Mouse (Mus musculus): ENCODE results near the gene Lst1. TPM values are rescaled to one million over a fixed set of nuclear protein-coding genes. Genes with fewer than 3 reads are reported as not detected.

The Lst1 gene
- polyA plus RNA-seq, 1 experiment: 3.5 TPM

- TF ChIP-seq CTCF (IDR thresholded peaks at IDR 0.05; ENCODE audit: borderline replicate concordance, insufficient read depth, low read length) (no peak), POLR2A (IDR thresholded peaks at IDR 0.05; ENCODE audit: low read depth, low read length) (no peak)
- Histone ChIP-seq H3K4me1 (ENCODE audit: control insufficient read depth, insufficient read depth, low read length) (no peaks in the 10 kb centered on the region; the same call in 1 of the 2 replicates), H3K4me3 (ENCODE audit: insufficient read depth, low read length) (no peak overlapping the region)
Measured at GRCm38 (mm10) chr17:35197126-35197525, 8.9 kb upstream of the Lst1 start.

GRCm38 (mm10) chr17:35196321-35196641 lies 8.0 kb upstream of the Lst1 start:
- Histone ChIP-seq H3K27ac (ENCODE audit: insufficient read depth, low read length) (no peak overlapping the region), H3K4me1 (ENCODE audit: control insufficient read depth, insufficient read depth, low read length) (no peaks in the 10 kb centered on the region; the same call in 1 of the 2 replicates), H3K4me3 (ENCODE audit: insufficient read depth, low read length) (no peak overlapping the region)
- TF ChIP-seq CTCF (IDR thresholded peaks at IDR 0.05; ENCODE audit: borderline replicate concordance, insufficient read depth, low read length) (no peak), POLR2A (IDR thresholded peaks at IDR 0.05; ENCODE audit: low read depth, low read length) (no peak)

More at GRCm38 (mm10) chr17:35197126-35197525, 8.9 kb upstream of the Lst1 start:
- H3K27ac ChIP-seq (ENCODE audit: insufficient read depth, low read length): no peak overlapping the region

- H3K4me1 ChIP-seq (ENCODE audit: control insufficient read depth, insufficient read depth, low read length): no peaks in the 10 kb centered on the region; the same call in 1 of the 2 replicates
- H3K4me3 ChIP-seq (ENCODE audit: insufficient read depth, low read length): peak overlapping the region; percentile 26
- peak; percentile 92 for TF ChIP-seq CTCF (IDR thresholded peaks at IDR 0.05; ENCODE audit: borderline replicate concordance, insufficient read depth, low read length)
- TF ChIP-seq POLR2A (IDR thresholded peaks at IDR 0.05; ENCODE audit: low read depth, low read length): no peak
- H3K27ac ChIP-seq (ENCODE audit: insufficient read depth, low read length): no peak overlapping the region
Measured at GRCm38 (mm10) chr17:35195631-35196320, 7.5 kb upstream of the Lst1 start.

GRCm38 (mm10) chr17:35194844-35195630 lies 6.8 kb upstream of the Lst1 start:
- Histone ChIP-seq H3K4me3 (ENCODE audit: insufficient read depth, low read length) (peak overlapping the region; percentile 26; the same call in 1 of the 2 replicates), H3K4me1 (ENCODE audit: control insufficient read depth, insufficient read depth, low read length) (no peaks in the 10 kb centered on the region; the same call in 1 of the 2 replicates), H3K27ac (ENCODE audit: insufficient read depth, low read length) (no peak overlapping the region)
- TF ChIP-seq POLR2A (IDR thresholded peaks at IDR 0.05; ENCODE audit: low read depth, low read length) (no peak), CTCF (IDR thresholded peaks at IDR 0.05; ENCODE audit: borderline replicate concordance, insufficient read depth, low read length) (no peak)

- Histone ChIP-seq H3K27ac (ENCODE audit: insufficient read depth, low read length) (no peak within 1 kb of the TSS), H3K4me3 (ENCODE audit: insufficient read depth, low read length) (no peak within 1 kb of the TSS), H3K4me1 (ENCODE audit: control insufficient read depth, insufficient read depth, low read length) (no peaks in the 10 kb centered on the region; the same call in 1 of the 2 replicates)
- TF ChIP-seq POLR2A (IDR thresholded peaks at IDR 0.05; ENCODE audit: low read depth, low read length): no peak
- no peak for TF ChIP-seq CTCF (IDR thresholded peaks at IDR 0.05; ENCODE audit: borderline replicate concordance, insufficient read depth, low read length)
Measured at GRCm38 (mm10) chr17:35193881-35194843, 5.9 kb upstream of the Lst1 start, which contains the start of gene Ltb. Gene Ltb, plus strand, starts transcription at chr17:35194439.

GRCm38 (mm10) chr17:35192924-35193323 lies 4.7 kb upstream of the Lst1 start:
- TF ChIP-seq POLR2A (IDR thresholded peaks at IDR 0.05; ENCODE audit: low read depth, low read length) (no peak), CTCF (IDR thresholded peaks at IDR 0.05; ENCODE audit: borderline replicate concordance, insufficient read depth, low read length) (no peak)

GRCm38 (mm10) chr17:35191723-35192122 lies 3.5 kb upstream of the Lst1 start:
- Histone ChIP-seq H3K4me3 (ENCODE audit: insufficient read depth, low read length) (no peak overlapping the region), H3K4me1 (ENCODE audit: control insufficient read depth, insufficient read depth, low read length) (no peaks in the 10 kb centered on the region; the same call in 1 of the 2 replicates), H3K27ac (ENCODE audit: insufficient read depth, low read length) (no peak overlapping the region)
- TF ChIP-seq CTCF (IDR thresholded peaks at IDR 0.05; ENCODE audit: borderline replicate concordance, insufficient read depth, low read length) (no peak), POLR2A (IDR thresholded peaks at IDR 0.05; ENCODE audit: low read depth, low read length) (no peak)

More at GRCm38 (mm10) chr17:35192924-35193323, 4.7 kb upstream of the Lst1 start:
- Histone ChIP-seq H3K4me1 (ENCODE audit: control insufficient read depth, insufficient read depth, low read length) (no peaks in the 10 kb centered on the region; the same call in 1 of the 2 replicates), H3K4me3 (ENCODE audit: insufficient read depth, low read length) (no peak overlapping the region), H3K27ac (ENCODE audit: insufficient read depth, low read length) (no peak overlapping the region)

- TF ChIP-seq CTCF (IDR thresholded peaks at IDR 0.05; ENCODE audit: borderline replicate concordance, insufficient read depth, low read length) (no peak), POLR2A (IDR thresholded peaks at IDR 0.05; ENCODE audit: low read depth, low read length) (no peak)
- H3K4me3 ChIP-seq (ENCODE audit: insufficient read depth, low read length): no peak overlapping the region
- no peak overlapping the region for H3K27ac ChIP-seq (ENCODE audit: insufficient read depth, low read length)
- H3K4me1 ChIP-seq (ENCODE audit: control insufficient read depth, insufficient read depth, low read length): no peaks in the 10 kb centered on the region
Measured at GRCm38 (mm10) chr17:35190096-35190495, 1.9 kb upstream of the Lst1 start.

- no peak for TF ChIP-seq POLR2A (IDR thresholded peaks at IDR 0.05; ENCODE audit: low read depth, low read length)
- TF ChIP-seq CTCF (IDR thresholded peaks at IDR 0.05; ENCODE audit: borderline replicate concordance, insufficient read depth, low read length): no peak
- Histone ChIP-seq H3K4me1 (ENCODE audit: control insufficient read depth, insufficient read depth, low read length) (no peaks in the 10 kb centered on the region), H3K27ac (ENCODE audit: insufficient read depth, low read length) (no peak overlapping the region), H3K4me3 (ENCODE audit: insufficient read depth, low read length) (no peak overlapping the region)
Measured at GRCm38 (mm10) chr17:35189186-35189585, 947 bp upstream of the Lst1 start.

All from embryonic fibroblast, embryonic 13.5 days (primary cell).